Mouse (Mus musculus) ES-Bruce4 (cell line): ENCODE results near the gene Mgll.

Source experiments
- CTCF ChIP-seq: IDR thresholded peaks from one replicate; pipeline ENCODE4 v1.8.1; 2011; ENCODE audit warnings: low read depth, low read length
- EP300 ChIP-seq: IDR thresholded peaks from 2 replicates; pipeline ENCODE4 v1.6.1; 2011; ENCODE audit warnings: low read depth, low read length; ENCODE audit not compliant: insufficient read depth
- POLR2A ChIP-seq: IDR thresholded peaks from one replicate; pipeline ENCODE4 v1.8.1; 2011; ENCODE audit warnings: low read length; ENCODE audit not compliant: insufficient read depth

DNA sequence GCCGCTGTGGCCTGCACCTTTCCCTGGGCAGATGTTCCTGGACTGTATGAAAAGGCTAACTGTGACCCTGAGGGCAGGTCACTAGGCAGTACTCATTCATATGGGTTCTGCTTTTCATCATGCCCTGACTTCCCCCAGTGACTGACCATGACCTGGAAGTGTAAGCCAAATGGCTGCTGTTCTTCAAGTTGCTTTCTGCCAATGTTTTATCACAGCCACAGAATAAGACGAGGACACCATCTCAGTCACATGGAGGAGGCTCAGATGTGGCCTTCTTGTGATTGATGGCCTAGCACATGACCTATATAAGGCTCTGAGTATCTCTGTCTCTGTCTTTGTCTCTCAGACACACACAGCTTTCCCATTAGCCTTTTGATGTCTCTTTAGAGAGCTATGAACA lies 123.4 kb downstream of the Mgll start:
- TF ChIP-seq CTCF = no peak
- no peak for TF ChIP-seq POLR2A
- TF ChIP-seq EP300 = no peak
